Mouse (Mus musculus) C2C12 (cell line): ENCODE results near the gene Zfp790.

ENCODE experiments used
- CTCF ChIP-seq: IDR thresholded peaks from one replicate; pipeline ENCODE4 v1.5.1; 2011; ENCODE audit not compliant: control insufficient read depth, insufficient read depth, insufficient read length
- MAX ChIP-seq: IDR thresholded peaks from one replicate; pipeline ENCODE4 v1.6.1; 2011; ENCODE audit warnings: mild to moderate bottlenecking, control low read depth
- MYOD1 ChIP-seq: IDR thresholded peaks from one replicate; pipeline ENCODE4 v1.6.1; 2011; ENCODE audit warnings: low read depth; ENCODE audit not compliant: control insufficient read depth, insufficient read length

- no peak for TF ChIP-seq MYOD1
- TF ChIP-seq CTCF: no peak
- TF ChIP-seq MAX: no peak
These were observed 12.1 kb downstream of the Zfp790 start for GRCm38 (mm10) chr7:29828001-29828400.
